Mouse (Mus musculus) stomach, embryonic 15.5 days (tissue): Measurements from ENCODE around the gene Grb10. TPM values are rescaled to one million over a fixed set of nuclear protein-coding genes. Genes with fewer than 3 reads are reported as not detected.

ENCODE experiments used
- ATAC-seq: fragments of 200-750 bp; cut with Nextera tagmentation; 2 replicates; pipeline ENCODE4 v1.8.0; 2017; ENCODE audit warnings: low read depth, moderate number of reproducible peaks, moderate TSS enrichment; ENCODE audit not compliant: insufficient read depth, low FRiP score
- H3K27ac ChIP-seq: fragments of 300-500 bp; sonication (generic); 2 replicates; pipeline ENCODE4 v1.5.1; 2015; ENCODE audit warnings: mild to moderate bottlenecking, inconsistent platforms
- H3K27me3 ChIP-seq: fragments of 300-500 bp; sonication (generic); replicated peaks from 2 replicates; pipeline ENCODE4 v1.6.1; 2015; ENCODE audit warnings: inconsistent platforms
- H3K36me3 ChIP-seq: fragments of 300-500 bp; sonication (generic); 2 replicates; pipeline ENCODE4 v1.6.1; 2015; ENCODE audit warnings: inconsistent platforms
- H3K4me1 ChIP-seq: fragments of 300-500 bp; sonication (generic); 2 replicates; pipeline ENCODE4 v1.6.1; 2015; ENCODE audit warnings: inconsistent platforms
- H3K4me2 ChIP-seq: fragments of 300-500 bp; sonication (generic); 2 replicates; pipeline ENCODE4 v1.6.1; 2015; ENCODE audit warnings: mild to moderate bottlenecking, inconsistent platforms
- H3K4me3 ChIP-seq: fragments of 300-500 bp; sonication (generic); replicated peaks from 2 replicates; pipeline ENCODE4 v1.5.1; 2015; ENCODE audit warnings: inconsistent platforms
- H3K9ac ChIP-seq: fragments of 300-500 bp; sonication (generic); 2 replicates; pipeline ENCODE4 v1.6.1; 2015; ENCODE audit warnings: inconsistent platforms
- H3K9me3 ChIP-seq: fragments of 300-500 bp; sonication (generic); 2 replicates; pipeline ENCODE4 v1.6.1; 2016; ENCODE audit warnings: inconsistent platforms
- WGBS: fragments of 180-500 bp; shearing (Covaris S2); methylation state at CpG from one replicate; pipeline ENCODE4 v1.1.7; 2015; 5-methylcytosine and 5-hydroxymethylcytosine counted together
- polyA plus RNA-seq: library from polyadenylated mRNA; unstranded; fragments of >200 nt; fragmentation: Nextera tagmentation; extraction: Ambion mirVana; gene quantifications from 2 replicates; pipeline ENCODE4 v1.2.1, GENCODE M21; 2015

Grb10 gene
- polyA plus RNA-seq, 1 experiment from 2014 or later: 342 TPM

DNA sequence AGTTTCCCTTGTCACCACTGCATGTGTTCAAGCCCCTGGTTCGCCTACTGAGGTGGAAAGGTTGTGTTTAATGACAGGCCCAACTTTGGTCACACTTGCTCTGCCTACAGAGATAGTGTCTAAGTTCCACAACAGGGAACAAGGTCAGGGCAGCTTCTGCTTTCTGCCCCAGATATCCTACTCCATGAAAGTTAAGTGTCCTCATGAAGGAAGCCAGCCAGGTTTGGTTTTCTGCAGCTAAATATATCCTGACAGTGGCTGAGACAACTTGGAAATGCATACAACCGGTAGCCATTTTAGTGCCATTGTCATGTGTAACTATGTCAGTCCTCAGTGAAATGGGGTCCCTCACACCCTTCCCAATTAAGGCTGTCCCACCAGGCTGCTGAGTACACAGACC, 73.8 kb downstream of the Grb10 start:
- H3K36me3 ChIP-seq: 0 out of 2 replicates have a peak, but pooled peaks cover 6% of the 10 kb centered on the region
- 0 out of 2 replicates have a peak overlapping the region, but pooled peaks have one; percentile 8 for H3K27ac ChIP-seq

DNA sequence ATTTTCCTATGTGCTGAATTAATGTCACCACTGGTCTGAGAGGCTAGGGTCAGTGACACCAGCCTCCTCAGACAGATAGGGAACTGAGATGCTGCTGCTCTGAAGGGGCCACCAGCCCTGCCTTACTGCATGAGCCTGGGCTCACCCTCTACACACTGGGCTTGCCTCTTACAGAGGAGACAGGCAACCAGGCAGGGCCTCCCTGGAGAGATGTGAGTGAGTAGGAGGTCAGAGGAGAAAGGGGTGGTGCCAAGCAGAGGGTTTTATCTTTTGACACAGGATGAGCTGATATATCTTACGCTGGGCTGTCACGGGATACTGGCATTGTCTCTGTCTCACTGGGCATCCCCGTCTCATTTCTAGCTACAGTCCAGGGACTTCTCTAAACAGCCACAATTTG, 74.9 kb downstream of the Grb10 start:
- H3K4me2 ChIP-seq: no peak overlapping the region
- H3K9ac ChIP-seq: no peak overlapping the region
- H3K36me3 ChIP-seq: 0 out of 2 replicates have a peak, but pooled peaks cover 6% of the 10 kb centered on the region
- H3K4me1 ChIP-seq: peaks cover 34% of the 10 kb centered on the region
- no peaks in the 10 kb centered on the region for H3K9me3 ChIP-seq
- peak overlapping the region; percentile 83 for H3K27ac ChIP-seq
- no peak overlapping the region for H3K4me3 ChIP-seq
- peak; percentile 38; the same call in 1 of the 2 replicates for ATAC-seq
- H3K27me3 ChIP-seq: no peaks in the 10 kb centered on the region
- WGBS: 49% methylated on average over 3 of the region's 3 CpGs

More for the DNA sequence above, 73.8 kb downstream of the Grb10 start:
- 87% methylated on average over 2 of the region's 2 CpGs for WGBS
- Histone ChIP-seq H3K4me3 (no peak overlapping the region), H3K4me2 (no peak overlapping the region), H3K9ac (no peak overlapping the region), H3K9me3 (no peaks in the 10 kb centered on the region), H3K27me3 (no peaks in the 10 kb centered on the region), H3K4me1 (peaks cover 39% of the 10 kb centered on the region)
- ATAC-seq: no peak

DNA sequence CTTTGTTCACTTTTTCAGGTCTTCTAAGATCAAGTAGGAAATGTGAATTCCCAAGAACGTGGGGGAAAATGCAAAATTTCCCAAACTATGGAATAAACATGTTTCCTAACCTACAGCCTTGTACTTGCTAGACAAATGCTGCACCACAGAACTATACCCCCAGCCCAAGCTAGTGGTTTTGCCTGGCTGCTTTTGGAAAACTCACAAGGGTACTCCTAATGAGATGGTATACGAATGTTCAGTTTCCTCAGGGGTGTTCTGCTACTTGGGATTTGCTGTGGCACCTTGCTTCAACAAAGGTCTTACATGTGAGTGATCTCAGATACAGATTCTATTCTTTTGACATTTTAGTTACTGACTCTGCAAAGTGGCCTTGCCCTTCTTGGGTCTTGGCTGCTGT, 75.4 kb downstream of the Grb10 start:
- H3K4me3 ChIP-seq: no peak overlapping the region
- peaks cover 32% of the 10 kb centered on the region for H3K4me1 ChIP-seq
- WGBS: 75% methylated on average over 2 of the region's 2 CpGs
- H3K36me3 ChIP-seq: 0 out of 2 replicates have a peak, but pooled peaks cover 6% of the 10 kb centered on the region
- no peak for ATAC-seq
- H3K27ac ChIP-seq: peak overlapping the region; percentile 83
- H3K4me2 ChIP-seq: no peak overlapping the region
- H3K9ac ChIP-seq: no peak overlapping the region
- no peaks in the 10 kb centered on the region for H3K27me3 ChIP-seq
- H3K9me3 ChIP-seq: no peaks in the 10 kb centered on the region

DNA sequence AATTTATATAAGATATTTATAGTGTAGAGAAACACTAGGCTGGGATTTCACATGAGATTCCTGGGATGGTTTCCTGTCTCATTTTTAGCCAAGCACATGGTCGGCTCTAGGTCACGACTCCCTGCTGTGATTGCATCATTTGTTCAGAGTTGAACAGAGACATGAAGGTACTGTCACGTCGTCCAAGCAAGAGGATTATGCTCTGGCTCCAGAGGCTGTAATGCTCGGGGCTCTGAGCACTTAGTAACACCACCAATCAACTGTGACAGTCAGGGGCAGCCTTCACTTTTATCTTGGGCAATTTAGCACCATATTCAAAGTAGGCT, 75.9 kb downstream of the Grb10 start:
- Histone ChIP-seq H3K27ac (peak overlapping the region; percentile 87; the same call in 1 of the 2 replicates), H3K9ac (no peak overlapping the region), H3K27me3 (no peaks in the 10 kb centered on the region), H3K9me3 (no peaks in the 10 kb centered on the region), H3K36me3 (0 out of 2 replicates have a peak, but pooled peaks cover 6% of the 10 kb centered on the region), H3K4me1 (peaks cover 36% of the 10 kb centered on the region), H3K4me2 (no peak overlapping the region), H3K4me3 (no peak overlapping the region)
- peak; percentile 65 for ATAC-seq
- 13% methylated on average over 5 of the region's 5 CpGs for WGBS

DNA sequence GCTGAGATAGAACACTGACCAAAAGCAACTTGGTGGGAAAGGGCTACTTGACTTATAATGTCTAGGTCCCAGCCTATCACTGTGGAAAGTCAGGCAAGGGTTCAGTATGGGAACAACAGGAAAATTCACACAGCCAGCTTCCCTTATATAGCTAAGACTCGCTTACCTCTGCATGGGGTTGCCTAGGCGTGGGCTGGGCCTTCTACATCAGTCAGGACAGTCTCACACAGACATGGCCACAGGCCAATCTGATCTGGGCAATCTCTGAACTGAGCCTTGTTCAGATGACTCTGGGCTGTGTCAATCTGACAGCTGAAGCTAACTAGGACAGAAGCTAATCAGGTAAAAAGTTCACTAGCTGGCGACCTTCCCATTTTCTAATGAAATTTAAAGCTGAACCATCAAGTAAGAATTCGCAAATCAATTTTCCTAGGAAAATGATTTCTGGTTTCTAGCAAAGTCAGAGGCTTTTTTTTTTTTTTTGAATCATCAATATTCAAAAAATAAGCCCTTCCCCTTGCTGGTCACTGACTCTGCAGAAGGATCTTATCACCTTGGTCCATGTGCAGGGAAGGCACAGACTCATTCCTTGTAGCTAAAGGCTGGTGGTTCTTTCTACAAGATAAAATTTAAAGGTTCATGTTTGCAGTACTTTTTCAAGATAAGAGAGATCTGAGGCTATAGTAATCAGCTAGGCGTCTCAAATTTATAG, 76.4 kb downstream of the Grb10 start:
- Histone ChIP-seq H3K27me3 (no peaks in the 10 kb centered on the region), H3K36me3 (0 out of 2 replicates have a peak, but pooled peaks cover 3% of the 10 kb centered on the region), H3K4me3 (no peak overlapping the region)

DNA sequence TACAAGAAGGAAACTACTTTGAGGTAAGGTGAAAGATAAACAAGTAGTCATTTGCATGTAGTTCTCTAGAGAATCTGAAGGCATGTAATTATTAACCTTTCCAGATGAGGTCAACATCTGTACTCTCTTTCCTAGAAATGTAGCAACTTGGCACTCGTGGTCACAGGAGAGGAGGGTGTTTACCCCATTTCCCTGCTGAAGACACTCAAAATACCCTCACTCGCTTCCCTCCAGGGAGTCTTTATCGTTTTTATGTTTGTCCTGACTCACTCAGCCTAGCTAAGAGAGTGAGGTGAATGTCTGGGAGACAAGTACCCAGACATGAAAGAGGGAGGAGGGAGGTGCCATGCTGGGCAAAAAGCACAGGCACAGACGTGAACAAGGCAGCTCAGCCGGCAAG, 77.6 kb downstream of the Grb10 start:
- no peaks in the 10 kb centered on the region for H3K36me3 ChIP-seq
- H3K27ac ChIP-seq: peak overlapping the region; percentile 87
- no peak overlapping the region for H3K9ac ChIP-seq
- H3K4me2 ChIP-seq: no peak overlapping the region; the same call in 1 of the 2 replicates
- no peak for ATAC-seq
- no peaks in the 10 kb centered on the region for H3K27me3 ChIP-seq
- no peak overlapping the region for H3K4me3 ChIP-seq
- peaks cover 37% of the 10 kb centered on the region for H3K4me1 ChIP-seq
- WGBS: 18% methylated on average over 5 of the region's 5 CpGs
- no peaks in the 10 kb centered on the region for H3K9me3 ChIP-seq

More for the DNA sequence above, 76.4 kb downstream of the Grb10 start:
- H3K9ac ChIP-seq: no peak overlapping the region
- peak; percentile 80 for ATAC-seq
- 46% methylated on average over 5 of the region's 5 CpGs for WGBS
- H3K27ac ChIP-seq: peak overlapping the region; percentile 87
- no peaks in the 10 kb centered on the region for H3K9me3 ChIP-seq
- H3K4me2 ChIP-seq: no peak overlapping the region
- peaks cover 37% of the 10 kb centered on the region for H3K4me1 ChIP-seq

DNA sequence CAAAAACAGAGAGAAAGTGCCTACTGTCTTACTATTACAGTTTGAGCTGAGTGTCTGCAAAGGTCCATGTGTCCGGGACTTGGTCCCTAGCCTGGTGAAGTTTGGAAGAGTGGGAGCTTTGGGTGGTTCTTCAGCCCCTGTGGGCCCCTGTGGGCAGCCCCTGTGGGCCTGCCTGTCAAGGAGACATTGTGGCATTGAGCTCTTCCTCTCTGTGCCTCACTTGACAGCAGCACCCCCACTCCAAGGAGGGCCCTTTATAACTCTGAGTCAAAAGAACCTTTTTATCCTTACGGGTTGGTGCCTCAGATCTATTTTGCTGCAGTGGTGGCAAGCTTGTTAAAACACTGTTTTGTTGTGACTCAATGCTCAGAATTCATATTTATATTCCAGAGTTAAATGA, 78.3 kb downstream of the Grb10 start:
- Histone ChIP-seq H3K9ac (no peak overlapping the region), H3K4me2 (no peak overlapping the region), H3K4me3 (no peak overlapping the region), H3K27me3 (no peaks in the 10 kb centered on the region), H3K27ac (peak overlapping the region; percentile 87; the same call in 1 of the 2 replicates), H3K4me1 (peaks cover 37% of the 10 kb centered on the region), H3K36me3 (no peaks in the 10 kb centered on the region), H3K9me3 (no peaks in the 10 kb centered on the region)
- WGBS: 76% methylated on average over 2 of the region's 2 CpGs
- ATAC-seq: no peak

DNA sequence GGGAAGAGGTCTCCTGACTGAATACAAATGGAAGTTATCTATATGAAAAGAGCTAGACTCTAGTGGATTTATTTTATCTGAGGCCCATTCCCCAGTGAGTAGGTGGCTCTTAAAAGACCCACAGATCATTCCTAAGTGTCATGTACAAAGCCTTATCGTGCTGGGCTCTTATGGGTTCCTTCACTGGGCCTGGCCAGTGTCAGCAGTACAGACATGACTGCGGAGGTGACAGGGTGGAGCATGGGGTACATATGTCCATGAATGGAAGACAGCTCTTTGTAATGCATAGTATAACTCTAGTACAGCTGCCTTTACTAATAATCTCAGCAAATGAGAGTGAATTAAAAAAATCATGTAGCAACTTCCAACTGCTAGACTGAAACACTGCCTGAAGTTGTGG, 80.0 kb downstream of the Grb10 start:
- no peak overlapping the region for H3K9ac ChIP-seq
- no peak overlapping the region for H3K27ac ChIP-seq
- no peaks in the 10 kb centered on the region for H3K36me3 ChIP-seq
- no peak for ATAC-seq
- H3K4me1 ChIP-seq: peaks cover 38% of the 10 kb centered on the region
- no peak overlapping the region for H3K4me3 ChIP-seq
- no peak overlapping the region for H3K4me2 ChIP-seq
- 62% methylated on average over 2 of the region's 2 CpGs for WGBS
- no peaks in the 10 kb centered on the region for H3K27me3 ChIP-seq
- no peaks in the 10 kb centered on the region for H3K9me3 ChIP-seq

DNA sequence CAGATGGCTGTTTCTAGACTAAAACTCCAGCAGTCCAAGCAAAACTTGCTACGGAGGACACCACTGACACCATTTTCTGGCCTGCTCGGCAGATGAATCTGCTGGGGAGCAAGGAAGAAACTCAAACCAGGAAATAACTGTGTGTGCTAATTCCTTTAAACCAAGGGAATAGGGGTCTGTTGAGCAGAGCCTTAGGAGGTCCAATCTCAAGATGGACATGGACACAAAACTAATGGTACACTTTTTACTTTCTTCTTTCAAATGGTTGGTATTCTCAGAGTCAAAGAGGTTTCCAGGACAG, 80.5 kb downstream of the Grb10 start:
- no peaks in the 10 kb centered on the region for H3K27me3 ChIP-seq
- 81% methylated on average over 2 of the region's 2 CpGs for WGBS
- ATAC-seq: no peak

DNA sequence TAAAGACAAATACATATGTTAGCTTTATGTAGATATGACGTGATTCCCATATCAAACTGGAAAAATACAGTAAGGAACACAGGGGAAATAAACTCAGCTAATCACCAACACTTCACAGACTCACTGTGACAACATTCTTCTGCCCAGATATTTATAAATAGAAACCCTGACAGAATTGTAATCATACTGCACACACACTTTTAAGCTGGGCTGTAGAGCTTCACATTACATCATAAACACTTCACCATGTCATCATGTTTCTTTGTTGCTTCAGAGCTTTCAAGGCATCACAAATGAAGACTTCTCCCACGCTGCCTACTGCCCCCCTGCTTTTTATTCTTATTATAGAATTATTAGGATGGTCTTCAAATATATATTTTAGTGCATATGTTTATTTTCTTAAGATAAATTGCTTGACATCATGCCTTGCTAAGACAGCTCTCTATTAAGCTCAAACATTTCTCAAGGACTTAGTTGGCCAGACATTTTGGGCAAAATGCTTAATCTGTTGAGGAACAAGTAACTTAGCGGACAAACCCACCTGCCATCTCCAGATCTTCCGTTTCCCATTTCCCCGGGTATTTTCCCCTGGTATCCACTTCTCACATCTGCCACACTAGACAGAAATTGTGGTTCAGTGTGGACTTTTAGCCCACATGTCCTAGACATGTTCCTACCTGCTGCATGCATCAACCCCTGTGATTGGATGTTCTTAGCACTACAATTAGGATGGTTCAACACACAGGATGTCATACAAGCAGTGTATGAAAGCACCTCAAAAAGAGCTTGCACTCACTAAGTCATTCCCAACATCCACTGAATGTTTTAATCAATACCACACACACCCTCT, 81.0 kb downstream of the Grb10 start:
- no peaks in the 10 kb centered on the region for H3K27me3 ChIP-seq
- H3K4me3 ChIP-seq: no peak overlapping the region
- H3K36me3 ChIP-seq: no peaks in the 10 kb centered on the region
- WGBS: 78% methylated on average over 5 of the region's 5 CpGs
- H3K4me2 ChIP-seq: no peak overlapping the region
- H3K9me3 ChIP-seq: no peaks in the 10 kb centered on the region
- no peak for ATAC-seq
- 0 out of 2 replicates have a peak overlapping the region, but pooled peaks have one; percentile 6 for H3K27ac ChIP-seq
- H3K4me1 ChIP-seq: peaks cover 38% of the 10 kb centered on the region
- H3K9ac ChIP-seq: no peak overlapping the region

More for the DNA sequence above, 80.5 kb downstream of the Grb10 start:
- Histone ChIP-seq H3K4me2 (no peak overlapping the region), H3K9ac (no peak overlapping the region), H3K4me3 (no peak overlapping the region), H3K9me3 (no peaks in the 10 kb centered on the region), H3K27ac (no peak overlapping the region), H3K4me1 (peaks cover 36% of the 10 kb centered on the region), H3K36me3 (no peaks in the 10 kb centered on the region)

DNA sequence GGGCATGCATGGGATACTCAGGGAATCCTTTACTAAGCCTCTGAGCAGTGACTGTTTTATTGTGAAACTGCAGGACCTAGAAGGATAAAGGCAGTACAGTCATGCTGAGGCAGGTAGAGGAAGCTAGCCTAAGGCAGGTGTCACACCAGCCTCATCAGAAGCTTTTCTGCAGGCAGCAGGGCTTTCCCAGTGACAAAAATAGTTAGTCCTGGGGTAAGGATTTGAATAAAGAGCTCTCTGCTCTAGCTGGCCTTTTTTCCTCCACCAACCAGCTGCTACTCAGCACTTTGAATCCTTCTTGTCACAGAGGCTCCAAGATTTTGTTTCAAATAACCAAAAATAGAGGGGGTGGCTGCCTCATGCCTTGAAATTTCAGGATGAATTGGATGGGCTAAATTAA, 82.7 kb downstream of the Grb10 start:
- Histone ChIP-seq H3K27ac (peak overlapping the region; percentile 46; the same call in 1 of the 2 replicates), H3K4me2 (no peak overlapping the region), H3K4me3 (no peak overlapping the region), H3K9ac (no peak overlapping the region), H3K9me3 (no peaks in the 10 kb centered on the region), H3K36me3 (no peaks in the 10 kb centered on the region; the same call in 1 of the 2 replicates), H3K4me1 (peaks cover 26% of the 10 kb centered on the region), H3K27me3 (no peaks in the 10 kb centered on the region)
- no peak for ATAC-seq

DNA sequence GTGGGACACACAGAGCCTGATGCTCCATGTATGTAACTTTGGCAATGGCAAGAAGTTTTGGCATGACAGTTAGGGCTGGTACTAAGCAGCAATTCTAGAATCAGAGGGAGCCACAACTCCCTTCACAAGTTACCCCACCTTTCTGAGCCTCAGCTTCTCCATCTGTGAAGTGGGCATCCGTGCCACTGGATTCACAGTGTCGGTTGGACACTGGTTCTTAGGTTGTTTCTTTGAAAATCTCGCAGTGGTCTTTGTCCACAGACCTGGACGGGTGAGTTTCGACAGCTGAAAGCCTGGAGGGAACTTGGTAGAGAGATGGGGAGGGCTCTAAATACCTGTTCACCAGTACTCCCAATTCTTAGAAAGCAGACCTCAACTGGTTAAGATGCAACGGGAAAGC, 83.9 kb downstream of the Grb10 start:
- H3K4me2 ChIP-seq: no peak overlapping the region
- H3K9ac ChIP-seq: no peak overlapping the region
- no peaks in the 10 kb centered on the region for H3K9me3 ChIP-seq
- no peaks in the 10 kb centered on the region; the same call in 1 of the 2 replicates for H3K36me3 ChIP-seq
- peaks cover 15% of the 10 kb centered on the region; the same call in 1 of the 2 replicates for H3K4me1 ChIP-seq
- ATAC-seq: no peak
- WGBS: 88% methylated on average over 6 of the region's 6 CpGs
- peak overlapping the region; percentile 46 for H3K27ac ChIP-seq
- no peak overlapping the region for H3K4me3 ChIP-seq
- H3K27me3 ChIP-seq: no peaks in the 10 kb centered on the region
